Mouse (Mus musculus): ENCODE measurements around the gene Etfrf1. TPM values are rescaled to one million over a fixed set of nuclear protein-coding genes. Genes with fewer than 3 reads are reported as not detected.

The Etfrf1 gene
- polyA plus RNA-seq, 1 experiment from 2014 or later = 29.0 TPM

- 89% methylated on average over 6 of the region's 6 CpGs for WGBS
- Histone ChIP-seq H3K36me3 (peaks cover 21% of the 10 kb centered on the region), H3K4me3 (no peak overlapping the region), H3K4me2 (no peak overlapping the region), H3K4me1 (replicated peaks) (no peaks in the 10 kb centered on the region), H3K9ac (no peak overlapping the region), H3K9me3 (no peaks in the 10 kb centered on the region), H3K27me3 (no peaks in the 10 kb centered on the region), H3K27ac (replicated peaks) (no peak overlapping the region)
- ATAC-seq (ENCODE audit: low read depth) = no peak
Observed at GRCm38 (mm10) chr6:145235367-145235766, 24.4 kb downstream of the Etfrf1 start.

- no peaks in the 10 kb centered on the region for H3K27me3 ChIP-seq
- no peaks in the 10 kb centered on the region for H3K4me1 ChIP-seq (replicated peaks)
- peaks cover 14% of the 10 kb centered on the region for H3K36me3 ChIP-seq
- H3K27ac ChIP-seq (replicated peaks) = no peak overlapping the region
- no peak overlapping the region for H3K4me2 ChIP-seq
- 85% methylated on average over 4 of the region's 4 CpGs for WGBS
- no peak for ATAC-seq (ENCODE audit: low read depth)
- no peak overlapping the region for H3K9ac ChIP-seq
- H3K9me3 ChIP-seq = no peaks in the 10 kb centered on the region
- H3K4me3 ChIP-seq = no peak overlapping the region
Observed at GRCm38 (mm10) chr6:145237148-145237547, 26.2 kb downstream of the Etfrf1 start.

GRCm38 (mm10) chr6:145240285-145240684 is 29.4 kb downstream of the Etfrf1 start:
- no peaks in the 10 kb centered on the region for H3K4me1 ChIP-seq (replicated peaks)
- 95% methylated on average over 6 of the region's 6 CpGs for WGBS

GRCm38 (mm10) chr6:145242521-145242920 is 31.6 kb downstream of the Etfrf1 start:
- H3K27ac ChIP-seq (replicated peaks) = no peak overlapping the region
- H3K4me2 ChIP-seq = no peak overlapping the region
- no peaks in the 10 kb centered on the region for H3K27me3 ChIP-seq
- ATAC-seq (ENCODE audit: low read depth) = no peak
- no peak overlapping the region for H3K4me3 ChIP-seq
- H3K36me3 ChIP-seq = peaks cover 32% of the 10 kb centered on the region
- H3K9ac ChIP-seq = no peak overlapping the region
- WGBS = 63% methylated on average over 1 of the region's 1 CpGs
- H3K9me3 ChIP-seq = no peaks in the 10 kb centered on the region
- H3K4me1 ChIP-seq (replicated peaks) = peaks cover 7% of the 10 kb centered on the region

More at GRCm38 (mm10) chr6:145240285-145240684, 29.4 kb downstream of the Etfrf1 start:
- Histone ChIP-seq H3K36me3 (peaks cover 19% of the 10 kb centered on the region), H3K4me2 (no peak overlapping the region), H3K27ac (replicated peaks) (no peak overlapping the region), H3K9me3 (no peaks in the 10 kb centered on the region), H3K9ac (no peak overlapping the region), H3K4me3 (no peak overlapping the region), H3K27me3 (no peaks in the 10 kb centered on the region)
- ATAC-seq (ENCODE audit: low read depth) = no peak

GRCm38 (mm10) chr6:145246841-145247240 is 35.9 kb downstream of the Etfrf1 start:
- 85% methylated on average over 5 of the region's 5 CpGs for WGBS

GRCm38 (mm10) chr6:145247886-145248285 is 37.0 kb downstream of the Etfrf1 start:
- H3K4me2 ChIP-seq = peak overlapping the region; percentile 88
- ATAC-seq (ENCODE audit: low read depth) = no peak
- H3K4me3 ChIP-seq = peak overlapping the region; percentile 19
- no peak overlapping the region for H3K27ac ChIP-seq (replicated peaks)
- H3K36me3 ChIP-seq = peaks cover 21% of the 10 kb centered on the region
- 0 out of 2 replicates have a peak, but pooled peaks cover 3% of the 10 kb centered on the region for H3K27me3 ChIP-seq
- WGBS = 70% methylated on average over 3 of the region's 3 CpGs
- no peaks in the 10 kb centered on the region for H3K9me3 ChIP-seq
- H3K4me1 ChIP-seq (replicated peaks) = peaks cover 31% of the 10 kb centered on the region
- peak overlapping the region; percentile 60 for H3K9ac ChIP-seq

More at GRCm38 (mm10) chr6:145246841-145247240, 35.9 kb downstream of the Etfrf1 start:
- H3K4me2 ChIP-seq = no peak overlapping the region
- no peaks in the 10 kb centered on the region for H3K27me3 ChIP-seq
- no peak for ATAC-seq (ENCODE audit: low read depth)
- no peak overlapping the region for H3K27ac ChIP-seq (replicated peaks)
- H3K9ac ChIP-seq = no peak overlapping the region
- peaks cover 21% of the 10 kb centered on the region for H3K36me3 ChIP-seq
- peaks cover 31% of the 10 kb centered on the region for H3K4me1 ChIP-seq (replicated peaks)
- no peak overlapping the region for H3K4me3 ChIP-seq
- no peaks in the 10 kb centered on the region for H3K9me3 ChIP-seq

- peak overlapping the region; percentile 95 for H3K4me3 ChIP-seq
- peak; percentile 77 for ATAC-seq (ENCODE audit: low read depth)
- WGBS = under 1% methylated on average over 100 of the region's 124 CpGs
- peak overlapping the region; percentile 88 for H3K4me2 ChIP-seq
- H3K9me3 ChIP-seq = no peaks in the 10 kb centered on the region
- H3K27ac ChIP-seq (replicated peaks) = peak overlapping the region; percentile 92
- 0 out of 2 replicates have a peak, but pooled peaks cover 3% of the 10 kb centered on the region for H3K27me3 ChIP-seq
- H3K4me1 ChIP-seq (replicated peaks) = peaks cover 31% of the 10 kb centered on the region
- peaks cover 20% of the 10 kb centered on the region for H3K36me3 ChIP-seq
- peak overlapping the region; percentile 97 for H3K9ac ChIP-seq
Observed at GRCm38 (mm10) chr6:145249291-145250184, 38.6 kb downstream of the Etfrf1 start.

GRCm38 (mm10) chr6:145250185-145250791 is 39.4 kb downstream of the Etfrf1 start, which contains the start of gene Kras:
Kras (minus strand) TSS chr6:145250239.
- Histone ChIP-seq H3K4me3 (peak within 1 kb of the TSS; percentile 95), H3K9me3 (no peaks in the 10 kb centered on the region), H3K36me3 (peaks cover 13% of the 10 kb centered on the region), H3K27me3 (0 out of 2 replicates have a peak, but pooled peaks cover 3% of the 10 kb centered on the region), H3K4me2 (peak within 1 kb of the TSS; percentile 88), H3K9ac (peak within 1 kb of the TSS; percentile 97), H3K4me1 (replicated peaks) (peaks cover 31% of the 10 kb centered on the region), H3K27ac (replicated peaks) (peak within 1 kb of the TSS; percentile 92)
- ATAC-seq (ENCODE audit: low read depth) = peak; percentile 90
- WGBS = under 1% methylated on average over 51 of the region's 83 CpGs

- H3K4me3 ChIP-seq = peak overlapping the region; percentile 95
- H3K4me1 ChIP-seq (replicated peaks) = peaks cover 31% of the 10 kb centered on the region
- H3K27ac ChIP-seq (replicated peaks) = peak overlapping the region; percentile 92
- H3K9ac ChIP-seq = peak overlapping the region; percentile 97
- H3K9me3 ChIP-seq = no peaks in the 10 kb centered on the region
- H3K4me2 ChIP-seq = peak overlapping the region; percentile 88
- 11% methylated on average over 16 of the region's 16 CpGs for WGBS
- peaks cover 8% of the 10 kb centered on the region; the same call in 1 of the 2 replicates for H3K36me3 ChIP-seq
- ATAC-seq (ENCODE audit: low read depth) = peak; percentile 24
- 0 out of 2 replicates have a peak, but pooled peaks cover 3% of the 10 kb centered on the region for H3K27me3 ChIP-seq
Observed at GRCm38 (mm10) chr6:145250820-145251219, 39.9 kb downstream of the Etfrf1 start.

- H3K4me3 ChIP-seq = no peak overlapping the region
- H3K9ac ChIP-seq = no peak overlapping the region
- H3K4me2 ChIP-seq = no peak overlapping the region
- ATAC-seq (ENCODE audit: low read depth) = no peak
- no peaks in the 10 kb centered on the region for H3K36me3 ChIP-seq
- H3K4me1 ChIP-seq (replicated peaks) = peaks cover 3% of the 10 kb centered on the region; the same call in 1 of the 2 replicates
- WGBS = 86% methylated on average over 13 of the region's 13 CpGs
- no peaks in the 10 kb centered on the region for H3K9me3 ChIP-seq
- no peak overlapping the region for H3K27ac ChIP-seq (replicated peaks)
- 0 out of 2 replicates have a peak, but pooled peaks cover 3% of the 10 kb centered on the region for H3K27me3 ChIP-seq
Observed at GRCm38 (mm10) chr6:145255952-145256700, 45.2 kb downstream of the Etfrf1 start.

- Histone ChIP-seq H3K27me3 (0 out of 2 replicates have a peak, but pooled peaks cover 3% of the 10 kb centered on the region), H3K9ac (no peak overlapping the region), H3K9me3 (no peaks in the 10 kb centered on the region), H3K4me2 (no peak overlapping the region), H3K4me1 (replicated peaks) (no peaks in the 10 kb centered on the region), H3K4me3 (no peak overlapping the region), H3K36me3 (no peaks in the 10 kb centered on the region), H3K27ac (replicated peaks) (no peak overlapping the region)
- ATAC-seq (ENCODE audit: low read depth) = no peak
- WGBS = 55% methylated on average over 2 of the region's 2 CpGs
Observed at GRCm38 (mm10) chr6:145256701-145257073, 45.8 kb downstream of the Etfrf1 start.

Measured in neural tube, embryonic 13.5 days (tissue).